Mouse (Mus musculus) liver, postnatal 0 days (tissue): Measurements from ENCODE around the gene Gm5741. TPM values are rescaled to one million over a fixed set of nuclear protein-coding genes. Genes with fewer than 3 reads are reported as not detected.

Source experiments
- ATAC-seq: fragments of 200-750 bp; cut with Nextera tagmentation; 2 replicates; pipeline ENCODE4 v1.8.0; 2017; ENCODE audit warnings: mild to moderate bottlenecking, moderate library complexity
- DNase-seq: peaks from one replicate; pipeline ENCODE4 v3.0.0-alpha.2; 2016
- H3K27ac ChIP-seq: fragments of 300-500 bp; sonication (generic); 2 replicates; pipeline ENCODE4 v1.5.1; 2014; ENCODE audit warnings: antibody characterized with exemption, moderate library complexity, mild to moderate bottlenecking, low read depth
- H3K27me3 ChIP-seq: fragments of 300-500 bp; sonication (generic); 2 replicates; pipeline ENCODE4 v1.6.1; 2014; ENCODE audit warnings: low read length, control low read depth, mixed read lengths; ENCODE audit not compliant: insufficient read depth
- H3K36me3 ChIP-seq: fragments of 300-500 bp; sonication (generic); replicated peaks from 2 replicates; pipeline ENCODE4 v1.6.1; 2014; ENCODE audit warnings: mild to moderate bottlenecking, control low read depth, low read length, moderate library complexity, mixed read lengths; ENCODE audit not compliant: insufficient read depth
- H3K4me1 ChIP-seq: fragments of 300-500 bp; sonication (generic); 2 replicates; pipeline ENCODE4 v1.6.1; 2014; ENCODE audit warnings: antibody characterized with exemption, mild to moderate bottlenecking, control low read depth; ENCODE audit not compliant: insufficient read depth
- H3K4me2 ChIP-seq: fragments of 300-500 bp; sonication (generic); 2 replicates; pipeline ENCODE4 v1.6.1; 2014; ENCODE audit warnings: low read depth, mild to moderate bottlenecking, low read length, moderate library complexity, mixed read lengths
- H3K4me3 ChIP-seq: fragments of 300-500 bp; sonication (generic); 2 replicates; pipeline ENCODE4 v1.5.1; 2014; ENCODE audit warnings: low read depth, low read length
- H3K9ac ChIP-seq: fragments of 300-500 bp; sonication (generic); replicated peaks from 2 replicates; pipeline ENCODE4 v1.6.1; 2014; ENCODE audit warnings: mild to moderate bottlenecking, moderate library complexity
- H3K9me3 ChIP-seq: fragments of 300-500 bp; sonication (generic); 2 replicates; pipeline ENCODE4 v1.6.1; 2016; ENCODE audit warnings: mild to moderate bottlenecking, control low read depth, low read length, mixed read lengths
- CTCF ChIP-seq: sonication (generic); IDR thresholded peaks from 2 replicates; pipeline ENCODE4 v1.5.1; 2016; ENCODE audit warnings: antibody characterized with exemption, low read depth
- EP300 ChIP-seq: IDR thresholded peaks from 2 replicates; pipeline ENCODE4 v1.6.1; 2016; ENCODE audit warnings: antibody characterized with exemption, low read depth, mild to moderate bottlenecking
- WGBS: fragments of 180-500 bp; shearing (Covaris S2); extraction: QIAGEN DNeasy Blood & Tissue Kit; methylation state at CpG from one replicate; pipeline ENCODE4 v1.1.7; 2014; ENCODE audit not compliant: insufficient replicate concordance; 5-methylcytosine and 5-hydroxymethylcytosine counted together
- polyA plus RNA-seq: library from polyadenylated mRNA; unstranded; fragments of >200 nt; fragmentation: Nextera tagmentation; extraction: Ambion mirVana; gene quantifications from 2 replicates; pipeline ENCODE4 v1.2.1, GENCODE M21; 2015

Gm5741 gene
- polyA plus RNA-seq, 1 experiment from 2014 or later = not detected

DNA sequence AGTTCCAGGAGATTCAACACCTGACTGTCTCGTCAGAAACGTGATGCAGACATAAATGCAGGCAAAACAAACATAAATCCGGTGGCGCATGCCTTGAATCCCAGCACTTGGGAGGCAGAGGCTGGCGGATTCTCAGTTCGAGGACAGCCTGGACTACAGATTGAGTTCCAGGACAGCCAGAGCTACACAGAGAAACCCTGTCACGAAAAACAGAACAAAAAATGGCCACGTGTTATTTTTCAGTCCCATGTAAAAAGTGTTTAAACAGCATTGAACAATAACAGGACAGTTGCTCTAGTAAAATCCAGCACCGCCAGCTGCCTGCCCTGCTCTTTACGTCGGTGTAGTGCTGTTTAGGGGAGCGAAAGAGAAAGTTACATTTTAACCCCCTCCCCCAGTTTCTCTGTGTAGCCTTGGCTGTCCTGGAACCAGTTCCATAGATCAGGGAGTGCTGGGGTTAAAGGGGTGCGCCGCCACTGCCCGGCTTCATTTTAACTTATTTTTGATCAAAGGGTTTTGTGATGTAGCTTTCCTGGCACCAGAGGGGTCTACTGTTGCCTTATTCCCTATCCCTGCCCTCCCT, 32.0 kb downstream of the Gm5741 start:
- 2% methylated on average over 15 of the region's 15 CpGs for WGBS
- Histone ChIP-seq H3K9me3 (no peaks in the 10 kb centered on the region), H3K27me3 (no peaks in the 10 kb centered on the region), H3K9ac (peak overlapping the region; percentile 78), H3K4me2 (peak overlapping the region; percentile 92), H3K4me1 (peaks cover 38% of the 10 kb centered on the region), H3K27ac (peak overlapping the region; percentile 90), H3K4me3 (peak overlapping the region; percentile 72), H3K36me3 (peaks cover 28% of the 10 kb centered on the region)
- ATAC-seq (peak; percentile 15), DNase-seq (peak; percentile 42)
- TF ChIP-seq CTCF (no peak), EP300 (no peak)

- peak overlapping the region; percentile 72 for H3K4me3 ChIP-seq
- DNase-seq (no peak), ATAC-seq (no peak)
- TF ChIP-seq CTCF (no peak), EP300 (no peak)
- no peaks in the 10 kb centered on the region for H3K9me3 ChIP-seq
- whole genome bisulfite sequencing = 5% methylated on average over 12 of the region's 12 CpGs
- peak overlapping the region; percentile 90 for H3K27ac ChIP-seq
- H3K9ac ChIP-seq = peak overlapping the region; percentile 78
- peaks cover 28% of the 10 kb centered on the region for H3K36me3 ChIP-seq
- peaks cover 38% of the 10 kb centered on the region for H3K4me1 ChIP-seq
- H3K27me3 ChIP-seq = no peaks in the 10 kb centered on the region
- peak overlapping the region; percentile 92 for H3K4me2 ChIP-seq
These were observed 32.5 kb downstream of the Gm5741 start for GRCm38 (mm10) chr8:85035165-85035727.

DNA sequence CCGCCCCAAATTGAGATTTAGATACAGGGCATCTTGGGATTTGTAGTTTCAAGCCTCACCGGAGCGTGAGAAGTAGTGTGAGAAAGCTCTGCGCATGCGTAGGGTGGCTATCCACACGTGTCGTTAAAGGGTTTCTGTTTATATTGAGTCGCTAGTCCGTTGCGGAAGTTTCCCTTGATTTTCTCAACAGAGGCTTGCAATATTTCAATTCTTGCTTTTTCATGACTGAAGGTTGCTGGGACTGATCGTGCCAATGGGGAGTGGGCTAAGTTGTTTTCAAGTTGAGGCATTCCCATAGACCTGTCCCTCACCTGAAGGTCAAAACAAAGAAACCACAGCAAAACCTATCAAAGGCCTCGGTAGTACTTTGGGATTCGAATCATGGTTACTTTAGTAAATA, 33.0 kb downstream of the Gm5741 start:
- ATAC-seq = no peak
- H3K4me1 ChIP-seq = peaks cover 38% of the 10 kb centered on the region
- under 1% methylated on average over 13 of the region's 13 CpGs for WGBS
- DNase-seq = peak; percentile 85
- H3K27me3 ChIP-seq = no peaks in the 10 kb centered on the region
- H3K27ac ChIP-seq = peak overlapping the region; percentile 90
- peak overlapping the region; percentile 72 for H3K4me3 ChIP-seq
- TF ChIP-seq CTCF (no peak), EP300 (no peak)
- H3K4me2 ChIP-seq = peak overlapping the region; percentile 92
- H3K9ac ChIP-seq = peak overlapping the region; percentile 78
- H3K36me3 ChIP-seq = peaks cover 32% of the 10 kb centered on the region
- no peaks in the 10 kb centered on the region for H3K9me3 ChIP-seq

DNA sequence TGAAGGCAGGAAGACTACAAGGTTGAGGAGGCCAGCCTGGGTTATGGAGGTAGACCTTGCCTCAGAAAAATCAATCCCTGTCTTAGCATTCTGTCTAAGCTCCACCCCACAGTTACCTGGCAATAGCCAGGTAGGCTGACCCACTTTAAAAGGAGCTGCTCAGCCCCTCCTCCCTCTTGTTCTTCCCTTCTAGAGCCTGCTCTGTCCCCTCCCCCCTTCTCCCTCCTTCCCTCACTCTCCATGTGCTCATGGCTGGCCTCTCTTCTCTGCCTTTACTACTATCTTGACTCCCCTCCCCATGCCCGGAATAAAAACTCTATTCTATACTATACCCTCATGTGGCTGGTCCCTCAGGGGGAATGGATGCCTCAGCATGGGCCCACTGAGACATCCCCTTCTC, 33.9 kb downstream of the Gm5741 start:
- no peak for ATAC-seq
- H3K4me1 ChIP-seq = peaks cover 40% of the 10 kb centered on the region
- peak overlapping the region; percentile 92; the same call in 1 of the 2 replicates for H3K4me2 ChIP-seq
- H3K36me3 ChIP-seq = peaks cover 38% of the 10 kb centered on the region
- H3K9me3 ChIP-seq = no peaks in the 10 kb centered on the region
- no peak for DNase-seq
- 50% methylated on average over 1 of the region's 1 CpGs for WGBS
- TF ChIP-seq EP300 (no peak), CTCF (no peak)
- no peak overlapping the region for H3K9ac ChIP-seq
- H3K27ac ChIP-seq = peak overlapping the region; percentile 34; the same call in 1 of the 2 replicates
- no peaks in the 10 kb centered on the region for H3K27me3 ChIP-seq
- H3K4me3 ChIP-seq = no peak overlapping the region

GRCm38 (mm10) chr8:85032622-85033311, 35.0 kb downstream of the Gm5741 start:
- Histone ChIP-seq H3K36me3 (peaks cover 38% of the 10 kb centered on the region), H3K4me2 (no peak overlapping the region), H3K4me3 (no peak overlapping the region), H3K27ac (peak overlapping the region; percentile 39), H3K4me1 (peaks cover 40% of the 10 kb centered on the region), H3K27me3 (no peaks in the 10 kb centered on the region), H3K9ac (no peak overlapping the region), H3K9me3 (no peaks in the 10 kb centered on the region)
- no peak for DNase-seq
- no peak for TF ChIP-seq CTCF
- no peak for TF ChIP-seq EP300
- no peak for ATAC-seq
- WGBS = 70% methylated on average over 4 of the region's 4 CpGs

- peak overlapping the region; percentile 98; the same call in 1 of the 2 replicates for H3K9ac ChIP-seq
- H3K27me3 ChIP-seq = no peaks in the 10 kb centered on the region
- no peak for ATAC-seq
- DNase-seq = peak; percentile 14
- peak overlapping the region; percentile 91; the same call in 1 of the 2 replicates for H3K4me2 ChIP-seq
- peak overlapping the region; percentile 95; the same call in 1 of the 2 replicates for H3K4me3 ChIP-seq
- no peak overlapping the region for H3K27ac ChIP-seq
- peaks cover 38% of the 10 kb centered on the region for H3K36me3 ChIP-seq
- 88% methylated on average over 14 of the region's 14 CpGs for WGBS
- peaks cover 39% of the 10 kb centered on the region for H3K4me1 ChIP-seq
- no peaks in the 10 kb centered on the region for H3K9me3 ChIP-seq
- TF ChIP-seq CTCF = no peak
- TF ChIP-seq EP300 = no peak
These were observed 38.5 kb downstream of the Gm5741 start for GRCm38 (mm10) chr8:85029271-85029670.
